Comparison of ENCODE assay signal across 19 mouse cellular contexts in the genomic region with DNA sequence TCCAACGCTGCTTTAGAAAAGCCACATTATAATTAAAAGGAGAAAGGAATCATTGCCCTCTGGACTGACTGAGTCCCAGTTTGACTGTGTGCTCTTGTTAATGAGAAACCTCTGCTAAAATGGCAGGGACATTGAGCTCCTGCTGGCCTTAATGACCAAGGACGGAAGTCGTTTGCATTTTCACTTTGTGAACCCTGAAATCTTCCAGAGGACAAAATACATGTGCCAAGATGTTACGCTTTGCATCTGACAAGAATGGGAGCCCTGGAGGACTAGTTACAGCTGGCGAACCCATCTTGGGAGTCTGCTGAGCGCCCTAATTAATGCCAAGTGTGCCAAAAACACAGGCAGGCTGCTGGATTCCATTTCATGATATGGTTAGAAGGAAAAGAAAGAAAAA.
DNase-seq lines count a peak whose midpoint lies in the region; ATAC-seq lines count a peak whose summit lies in the region.
"Had no signal": no experiment of that assay in that cellular context is flagged by ENCODE, and none has a peak within 500 bp of the region (broad histone marks: within the 10 kb centered on the region; RNA-seq: fewer than 3 reads in every experiment).

No protein-coding gene starts in this region.

- 40% methylated on average over 6 of the region's 6 CpGs for WGBS in embryonic facial prominence, embryonic 11.5 days
- WGBS in limb, embryonic 10.5 days = 34% methylated on average over 6 of the region's 6 CpGs

- H3K9ac ChIP-seq in embryonic facial prominence, embryonic 11.5 days (replicated peaks; ENCODE audit: low read length) = no peak overlapping the region
- H3K9ac ChIP-seq: forebrain, embryonic 12.5 days; midbrain, embryonic 15.5 days had no signal

- no peak for ATAC-seq in embryonic facial prominence, embryonic 11.5 days (replicated peaks; ENCODE audit: insufficient number of reproducible peaks, low FRiP score, low TSS enrichment, low read depth)
- ATAC-seq: midbrain, embryonic 15.5 days had no signal

- H3K27ac ChIP-seq in embryonic facial prominence, embryonic 11.5 days (replicated peaks; ENCODE audit: low read depth, low read length) = no peak overlapping the region
- H3K27ac ChIP-seq in limb, embryonic 10.5 days = peak overlapping the region; percentile 62
- H3K27ac ChIP-seq: forebrain, embryonic 12.5 days; macrophage; midbrain, embryonic 15.5 days had no signal

- no peaks in the 10 kb centered on the region for H3K9me3 ChIP-seq in embryonic facial prominence, embryonic 11.5 days (replicated peaks; ENCODE audit: control insufficient read depth, low read length)
- no peaks in the 10 kb centered on the region for H3K9me3 ChIP-seq in limb, embryonic 10.5 days (replicated peaks)
- H3K9me3 ChIP-seq: forebrain, embryonic 12.5 days; midbrain, embryonic 15.5 days had no signal

- H3K4me2 ChIP-seq in embryonic facial prominence, embryonic 11.5 days (ENCODE audit: low read depth, low read length) = no peak overlapping the region
- H3K4me2 ChIP-seq: forebrain, embryonic 12.5 days; midbrain, embryonic 15.5 days had no signal

- no peaks in the 10 kb centered on the region for H3K4me1 ChIP-seq in embryonic facial prominence, embryonic 11.5 days (ENCODE audit: control insufficient read depth, insufficient read depth, low read length)
- H3K4me1 ChIP-seq in limb, embryonic 10.5 days = peaks cover 13% of the 10 kb centered on the region
- H3K4me1 ChIP-seq: forebrain, embryonic 12.5 days; midbrain, embryonic 15.5 days had no signal

- no peak overlapping the region for H3K4me3 ChIP-seq in embryonic facial prominence, embryonic 11.5 days (ENCODE audit: low read depth, low read length)
- no peak overlapping the region for H3K4me3 ChIP-seq in limb, embryonic 10.5 days
- H3K4me3 ChIP-seq: forebrain, embryonic 12.5 days; midbrain, embryonic 15.5 days had no signal

- H3K36me3 ChIP-seq in embryonic facial prominence, embryonic 11.5 days (replicated peaks; ENCODE audit: control insufficient read depth, insufficient read depth, low read depth, low read length) = no peaks in the 10 kb centered on the region
- H3K36me3 ChIP-seq in limb, embryonic 10.5 days = no peaks in the 10 kb centered on the region
- H3K36me3 ChIP-seq: forebrain, embryonic 12.5 days; midbrain, embryonic 15.5 days had no signal

- DNase-seq in embryo, embryonic 11 days = peak; percentile 16
- no peak for DNase-seq in embryo, embryonic 10 days (ENCODE audit: low spot score)
- DNase-seq in kidney, adult 9 months = peak; percentile 68
- DNase-seq in kidney, postnatal 4 days = no peak
- DNase-seq in embryonic facial prominence, embryonic 11.5 days (ENCODE audit: low spot score) = peak; percentile 37
- peak; percentile 39 for DNase-seq in limb, embryonic 10.5 days (ENCODE audit: low spot score)
- DNase-seq in frontal cortex, postnatal 25 days (ENCODE audit: low spot score in 2 of 2) = no peak
- no peak for DNase-seq in right cerebral cortex, postnatal 14 days
- DNase-seq: adrenal gland, postnatal 25 days; cerebellum, postnatal 14 days; heart, postnatal 10 days; left cerebral cortex, postnatal 4 days; lung, adult 18-20 months; right cerebral cortex, postnatal 25 days; thymus, postnatal 4 days had no signal

- no peaks in the 10 kb centered on the region for H3K27me3 ChIP-seq in embryonic facial prominence, embryonic 11.5 days (ENCODE audit: control insufficient read depth, insufficient read depth, low read length)
- H3K27me3 ChIP-seq in limb, embryonic 10.5 days (ENCODE audit: low read depth, poor library complexity, severe bottlenecking) = no peaks in the 10 kb centered on the region
- H3K27me3 ChIP-seq: CH12.LX; forebrain, embryonic 12.5 days; midbrain, embryonic 15.5 days had no signal

Comparison
In these comparisons a context has a peak if more than half of its experiments do, and no peak if none do; other contexts are left out.
1. DNase-seq: peak in embryo, embryonic 11 days (single experiment), kidney, adult 9 months (single experiment), embryonic facial prominence, embryonic 11.5 days (single experiment) and limb, embryonic 10.5 days (single experiment); none in embryo, embryonic 10 days (single experiment), kidney, postnatal 4 days (0 of 2), frontal cortex, postnatal 25 days (0 of 2) and right cerebral cortex, postnatal 14 days (single experiment).